Mouse (Mus musculus) thymus, adult 2 months (tissue): ENCODE measurements around the gene Pkp4.

Experiments used
- CTCF ChIP-seq: fragments of 200-500 bp; IDR thresholded peaks from 2 replicates; pipeline ENCODE4 v1.5.1; 2012; ENCODE audit warnings: mild to moderate bottlenecking, control low read depth, low read length, moderate library complexity, borderline replicate concordance; ENCODE audit not compliant: control insufficient read depth, poor library complexity, insufficient read depth; ENCODE audit errors: extremely low read depth
- POLR2A ChIP-seq: fragments of 200-500 bp; IDR thresholded peaks from 2 replicates; pipeline ENCODE4 v1.6.1; 2012; ENCODE audit warnings: mild to moderate bottlenecking, low read length, control low read depth, moderate library complexity; ENCODE audit not compliant: control insufficient read depth, poor library complexity, insufficient read depth; ENCODE audit errors: extremely low read depth

DNA sequence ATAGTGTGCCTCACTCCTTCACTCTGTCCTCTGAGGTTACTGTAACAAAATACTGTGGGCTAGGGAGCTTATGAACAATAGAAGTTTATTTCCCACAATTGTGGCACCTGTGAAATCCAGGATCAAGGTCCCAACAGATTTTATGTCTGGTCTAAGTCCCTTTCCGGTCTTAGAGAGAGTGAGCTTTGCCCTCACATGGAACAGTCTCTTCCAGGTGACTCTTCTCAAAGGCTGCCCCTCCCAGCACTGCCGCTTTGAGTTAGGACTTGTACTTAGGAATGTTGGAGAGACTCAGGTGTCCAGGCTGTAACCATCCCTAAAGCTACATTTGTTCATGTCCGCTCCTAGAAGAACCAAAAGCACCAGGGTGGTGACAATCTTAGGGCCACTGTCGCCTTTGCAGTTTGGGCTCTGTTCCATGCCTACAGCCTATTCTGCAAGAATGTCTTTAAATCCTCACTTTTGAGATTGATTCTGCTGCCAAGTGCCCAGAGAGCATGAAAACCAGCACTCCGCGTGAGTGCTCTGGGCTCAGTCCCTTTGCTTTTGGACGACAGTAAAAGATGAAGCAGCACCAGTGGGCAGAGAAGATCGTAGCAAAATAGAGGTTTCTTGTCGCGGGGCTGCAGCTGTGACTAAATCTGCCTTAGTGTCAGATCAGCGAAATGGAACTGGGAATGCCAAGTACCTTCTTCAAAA is 184.6 kb downstream of the Pkp4 start:
- TF ChIP-seq CTCF (no peak), POLR2A (no peak)
